8 mouse cellular contexts compared by ENCODE assay signal in the genomic region with DNA sequence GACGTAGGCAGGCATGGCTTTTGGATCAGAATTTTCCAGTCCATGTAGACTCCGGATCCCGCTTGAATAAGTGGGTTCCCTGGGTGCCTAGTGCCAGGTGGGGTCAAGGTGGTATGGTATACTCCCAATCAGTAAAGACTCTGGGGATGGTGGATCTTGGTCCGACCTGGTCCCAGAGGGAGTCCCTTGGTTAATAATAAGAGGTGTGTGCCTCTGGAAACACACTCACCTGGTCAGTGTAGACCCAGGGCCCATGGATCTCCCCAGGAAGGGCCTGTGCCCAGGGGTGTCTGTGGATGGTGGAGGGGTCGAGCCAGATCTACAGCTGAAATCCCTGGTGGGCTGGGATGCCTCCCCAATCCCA. TPM values are rescaled to one million over a fixed set of nuclear protein-coding genes. Genes with fewer than 3 reads are reported as not detected.
DNase-seq lines count a peak whose midpoint lies in the region; ATAC-seq and TF ChIP-seq lines count a peak whose summit lies in the region.

No protein-coding gene starts in this region.

- H3K9me3 ChIP-seq in liver, embryonic 11.5 days (ENCODE audit: control insufficient read depth, low read length), result no peaks in the 10 kb centered on the region
- no peaks in the 10 kb centered on the region for H3K9me3 ChIP-seq in stomach, postnatal 0 days (ENCODE audit: control insufficient read depth, low read length)

- peak overlapping the region; percentile 92 for H3K27ac ChIP-seq in heart, adult 2 months
- no peak overlapping the region for H3K27ac ChIP-seq in thymus, adult 2 months (ENCODE audit: control insufficient read depth, insufficient read depth, low read length)
- H3K27ac ChIP-seq in liver, embryonic 11.5 days (ENCODE audit: low read depth, low read length), result 0 out of 2 replicates have a peak overlapping the region, but pooled peaks have one; percentile 92
- peak overlapping the region; percentile 90 for H3K27ac ChIP-seq in stomach, postnatal 0 days (replicated peaks)

- peaks cover 3% of the 10 kb centered on the region for H3K36me3 ChIP-seq in heart, adult 2 months (ENCODE audit: control insufficient read depth, insufficient read depth, low read length)
- peaks cover 11% of the 10 kb centered on the region for H3K36me3 ChIP-seq in thymus, adult 2 months (ENCODE audit: control insufficient read depth, insufficient read depth, low read length)
- peaks cover 18% of the 10 kb centered on the region for H3K36me3 ChIP-seq in liver, embryonic 11.5 days (ENCODE audit: control insufficient read depth, insufficient read depth, low read length)
- peaks cover 12% of the 10 kb centered on the region for H3K36me3 ChIP-seq in stomach, postnatal 0 days (ENCODE audit: control insufficient read depth, insufficient read depth, low read length)

- no peak for DNase-seq in heart, adult 2 months
- DNase-seq in heart, postnatal 10 days, result no peak
- no peak for DNase-seq in thymus, adult 2 months
- no peak for DNase-seq in thymus, postnatal 4 days
- DNase-seq in liver, embryonic 11.5 days (ENCODE audit: low spot score), result no peak
- DNase-seq in stomach, postnatal 0 days (ENCODE audit: low spot score), result no peak
- DNase-seq in thymus, postnatal 10 days (ENCODE audit: low spot score in 2 of 2), result no peak
- DNase-seq in T-cell, adult 2 months (ENCODE audit: low spot score), result no peak

- TF ChIP-seq EP300 in heart, adult 2 months (IDR thresholded peaks at IDR 0.05; ENCODE audit: insufficient read depth, low read depth, low read length), result no peak
- no peak for TF ChIP-seq EP300 in stomach, postnatal 0 days (optimal IDR thresholded peaks at IDR 0.05)

- H3K27me3 ChIP-seq in heart, adult 2 months (ENCODE audit: control insufficient read depth, insufficient read depth, low read length), result no peaks in the 10 kb centered on the region
- no peaks in the 10 kb centered on the region for H3K27me3 ChIP-seq in thymus, adult 2 months (ENCODE audit: control insufficient read depth, insufficient read depth, low read length)
- no peaks in the 10 kb centered on the region for H3K27me3 ChIP-seq in liver, embryonic 11.5 days (replicated peaks; ENCODE audit: control insufficient read depth, insufficient read depth, low read length)
- no peaks in the 10 kb centered on the region for H3K27me3 ChIP-seq in stomach, postnatal 0 days (ENCODE audit: control insufficient read depth, insufficient read depth, low read length)

- intact Hi-C loops in heart, adult 2 months (cut with DNase I), result loop anchor here (1.0 to 10.0 kb wide), 3 partner anchors 11 to 244 kb away; a partner anchor contains a TSS
- intact Hi-C loops in heart, postnatal 10 days (cut with DNase I), result no loop called here

- peaks cover 3% of the 10 kb centered on the region; the same call in 1 of the 2 replicates for H3K79me2 ChIP-seq in heart, adult 2 months (replicated peaks; ENCODE audit: control insufficient read depth, insufficient read depth, low read length)

- TF ChIP-seq POLR2A in heart, adult 2 months (IDR thresholded peaks at IDR 0.05; ENCODE audit: insufficient read depth, low read depth, low read length), result no peak
- TF ChIP-seq POLR2A in thymus, adult 2 months (IDR thresholded peaks at IDR 0.05; ENCODE audit: control insufficient read depth, extremely low read depth, insufficient read depth, low read length, poor library complexity), result no peak

- peaks cover 5% of the 10 kb centered on the region for H3K4me1 ChIP-seq in heart, adult 2 months (ENCODE audit: control insufficient read depth, insufficient read depth, low read length)
- H3K4me1 ChIP-seq in thymus, adult 2 months (replicated peaks; ENCODE audit: control insufficient read depth, insufficient read depth, low read length), result peaks cover 11% of the 10 kb centered on the region
- H3K4me1 ChIP-seq in liver, embryonic 11.5 days (replicated peaks; ENCODE audit: control insufficient read depth, insufficient read depth, low read length), result peaks cover 14% of the 10 kb centered on the region; the same call in 1 of the 2 replicates
- peaks cover 6% of the 10 kb centered on the region; the same call in 1 of the 2 replicates for H3K4me1 ChIP-seq in stomach, postnatal 0 days (replicated peaks; ENCODE audit: control insufficient read depth, insufficient read depth)

- 37% methylated on average over 5 of the region's 5 CpGs for WGBS in heart, adult 2 months
- WGBS in thymus, adult 2 months, result 60% methylated on average over 5 of the region's 5 CpGs
- 43% methylated on average over 5 of the region's 5 CpGs for WGBS in liver, embryonic 11.5 days
- WGBS in stomach, postnatal 0 days, result 42% methylated on average over 5 of the region's 5 CpGs

- TF ChIP-seq CTCF in heart, adult 2 months (IDR thresholded peaks at IDR 0.05), result no peak
- TF ChIP-seq CTCF in thymus, adult 2 months (IDR thresholded peaks at IDR 0.05; ENCODE audit: borderline replicate concordance, control insufficient read depth, extremely low read depth, insufficient read depth, low read length, poor library complexity), result no peak
- no peak for TF ChIP-seq CTCF in stomach, postnatal 0 days (IDR thresholded peaks at IDR 0.05; ENCODE audit: low read depth)

- ATAC-seq in liver, embryonic 11.5 days (replicated peaks; ENCODE audit: low FRiP score), result no peak
- peak; percentile 3; the same call in 1 of the 2 replicates for ATAC-seq in stomach, postnatal 0 days (ENCODE audit: low FRiP score, low TSS enrichment)

- peak overlapping the region; percentile 78 for H3K4me2 ChIP-seq in liver, embryonic 11.5 days
- H3K4me2 ChIP-seq in stomach, postnatal 0 days (replicated peaks; ENCODE audit: low read depth), result peak overlapping the region; percentile 95

- peak overlapping the region; percentile 79 for H3K9ac ChIP-seq in heart, adult 2 months (ENCODE audit: low read depth, low read length)
- peak overlapping the region; percentile 78 for H3K9ac ChIP-seq in liver, embryonic 11.5 days (ENCODE audit: low read depth, low read length)
- peak overlapping the region; percentile 92 for H3K9ac ChIP-seq in stomach, postnatal 0 days (ENCODE audit: low read length)

- peak overlapping the region; percentile 98 for H3K4me3 ChIP-seq in heart, adult 2 months
- peak overlapping the region; percentile 68 for H3K4me3 ChIP-seq in thymus, adult 2 months (ENCODE audit: control insufficient read depth, insufficient read depth, low read length)
- peak overlapping the region; percentile 78 for H3K4me3 ChIP-seq in liver, embryonic 11.5 days (ENCODE audit: low read depth, low read length)
- H3K4me3 ChIP-seq in stomach, postnatal 0 days (ENCODE audit: low read depth, low read length), result peak overlapping the region; percentile 83

RNA-seq across cellular contexts. Expression of a gene that starts 0.7 kb away (rescaled TPM):
- total RNA-seq in heart, adult 2 months (2021), result 10 to 100 TPM in 1 of 2 experiments, 1 to 10 TPM in 1; 8.7 to 11.2 TPM
- 15.1 and 18.9 TPM in 2 replicates for polyA plus RNA-seq in heart, adult 2 months (2012; rRNA removed)
- total RNA-seq in heart, postnatal 10 days (2021), result 10 to 100 TPM; 12.5 TPM
- 22.7 and 24.0 TPM in 2 replicates for polyA plus RNA-seq in thymus, adult 2 months (2012; rRNA removed)
- polyA plus RNA-seq in liver, embryonic 11.5 days (2014; fragmentation: Nextera tagmentation; extraction: Ambion mirVana), result 20.5 and 21.5 TPM in 2 replicates
- 12.9 and 13.6 TPM in 2 replicates for polyA plus RNA-seq in stomach, postnatal 0 days (2015; fragmentation: Nextera tagmentation; extraction: Ambion mirVana)

RNA-seq across cellular contexts. Expression of a gene that starts 0.8 kb away (rescaled TPM):
- total RNA-seq in heart, adult 2 months (2021), result 10 to 100 TPM; 63.8 to 73.5 TPM
- polyA plus RNA-seq in heart, adult 2 months (2012; rRNA removed), result 93.0 and 109 TPM in 2 replicates
- total RNA-seq in heart, postnatal 10 days (2021), result 10 to 100 TPM; 51.6 to 54.2 TPM
- 79.1 and 81.6 TPM in 2 replicates for polyA plus RNA-seq in thymus, adult 2 months (2012; rRNA removed)
- polyA plus RNA-seq in liver, embryonic 11.5 days (2014; fragmentation: Nextera tagmentation; extraction: Ambion mirVana), result 20.0 and 24.1 TPM in 2 replicates
- 17.4 and 18.8 TPM in 2 replicates for polyA plus RNA-seq in stomach, postnatal 0 days (2015; fragmentation: Nextera tagmentation; extraction: Ambion mirVana)

RNA-seq across cellular contexts. Expression of a gene that starts 11.0 kb away (rescaled TPM):
- 10 to 100 TPM; 26.6 to 29.1 TPM for total RNA-seq in heart, adult 2 months (2021)
- 25.2 and 30.3 TPM in 2 replicates for polyA plus RNA-seq in heart, adult 2 months (2012; rRNA removed)
- 10 to 100 TPM; 23.6 to 26.8 TPM for total RNA-seq in heart, postnatal 10 days (2021)
- polyA plus RNA-seq in thymus, adult 2 months (2012; rRNA removed), result 10.2 and 10.9 TPM in 2 replicates
- polyA plus RNA-seq in liver, embryonic 11.5 days (2014; fragmentation: Nextera tagmentation; extraction: Ambion mirVana), result 70.5 and 74.1 TPM in 2 replicates
- polyA plus RNA-seq in stomach, postnatal 0 days (2015; fragmentation: Nextera tagmentation; extraction: Ambion mirVana), result 20.9 and 21.5 TPM in 2 replicates

RNA-seq across cellular contexts. Expression of a gene that starts 19.4 kb away (rescaled TPM):
- 1 to 10 TPM; 3.2 to 3.8 TPM for total RNA-seq in heart, adult 2 months (2021)
- 4.9 and 8.5 TPM in 2 replicates for polyA plus RNA-seq in heart, adult 2 months (2012; rRNA removed)
- total RNA-seq in heart, postnatal 10 days (2021), result 10 to 100 TPM in 1 of 2 experiments, 1 to 10 TPM in 1; 9.9 to 10.5 TPM
- polyA plus RNA-seq in thymus, adult 2 months (2012; rRNA removed), result 11.7 and 14.4 TPM in 2 replicates
- polyA plus RNA-seq in liver, embryonic 11.5 days (2014; fragmentation: Nextera tagmentation; extraction: Ambion mirVana), result 8.0 and 9.1 TPM in 2 replicates
- 5.2 and 7.1 TPM in 2 replicates for polyA plus RNA-seq in stomach, postnatal 0 days (2015; fragmentation: Nextera tagmentation; extraction: Ambion mirVana)

RNA-seq across cellular contexts. Expression of a gene that starts 19.4 kb away (rescaled TPM):
- 10 to 100 TPM; 42.4 to 42.5 TPM for total RNA-seq in heart, adult 2 months (2021)
- polyA plus RNA-seq in heart, adult 2 months (2012; rRNA removed), result 68.3 and 82.0 TPM in 2 replicates
- total RNA-seq in heart, postnatal 10 days (2021), result 10 to 100 TPM; 60.1 to 61.4 TPM
- polyA plus RNA-seq in thymus, adult 2 months (2012; rRNA removed), result 340 and 342 TPM in 2 replicates
- 122 and 131 TPM in 2 replicates for polyA plus RNA-seq in liver, embryonic 11.5 days (2014; fragmentation: Nextera tagmentation; extraction: Ambion mirVana)
- polyA plus RNA-seq in stomach, postnatal 0 days (2015; fragmentation: Nextera tagmentation; extraction: Ambion mirVana), result 57.9 and 58.1 TPM in 2 replicates
